Mouse (Mus musculus) neutrophil, adult 5-6 weeks (primary cell): ENCODE measurements at regions not wholly inside any gene's neighbourhood (a gene's known extent, or its start where the extent isn't known, plus 50 kb on each side); places are given as distances from the start of the nearest gene placed in this dataset.

Experiments used
- ATAC-seq: fragments of 151-379, 151-347 bp; 2 replicates; pipeline ENCODE4 v1.8.0; 2017; ENCODE audit warnings: mild to moderate bottlenecking, moderate TSS enrichment; ENCODE audit not compliant: insufficient number of reproducible peaks, poor library complexity, low FRiP score, severe bottlenecking; ENCODE audit errors: extremely low read depth

DNA sequence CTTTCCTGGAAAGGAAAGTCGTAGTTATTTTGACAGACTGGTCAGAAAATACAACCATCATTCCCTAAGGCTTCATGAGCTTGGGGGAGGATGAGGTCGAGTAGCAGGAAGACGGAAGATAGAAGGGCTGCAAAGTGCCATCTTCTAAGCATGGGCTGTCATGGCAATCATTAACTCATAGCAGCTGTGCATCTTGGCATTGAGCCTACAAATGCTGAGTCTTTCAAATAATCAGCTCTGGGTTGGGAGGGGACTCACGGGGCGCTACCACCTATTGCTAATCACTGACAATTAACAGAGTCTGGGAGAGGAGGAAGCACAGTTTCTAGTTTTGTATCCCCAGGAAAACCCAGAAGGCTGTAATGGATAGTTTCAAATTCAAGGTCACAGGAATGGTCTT lies 586.3 kb downstream of the Gbe1 start:
- ATAC-seq = no peak

DNA sequence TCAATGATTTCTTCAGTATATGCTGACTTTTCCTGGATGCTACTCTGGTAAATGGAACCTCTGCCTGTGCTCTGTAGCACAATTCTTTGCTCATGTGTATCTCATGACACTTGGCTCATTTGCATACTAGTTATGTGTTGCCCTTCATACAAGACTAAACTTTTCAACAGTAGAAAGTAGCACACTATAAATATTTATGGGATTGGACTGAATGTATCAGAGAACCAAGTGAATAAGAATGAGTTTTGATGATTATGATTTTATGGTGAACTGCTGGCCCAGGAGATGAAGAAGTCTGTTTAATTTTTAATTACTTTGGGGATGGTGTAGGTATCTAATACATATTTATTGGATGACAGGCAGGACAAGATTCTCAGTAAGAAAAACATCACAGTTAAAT lies 606.3 kb downstream of the Gbe1 start:
- ATAC-seq = no peak

DNA sequence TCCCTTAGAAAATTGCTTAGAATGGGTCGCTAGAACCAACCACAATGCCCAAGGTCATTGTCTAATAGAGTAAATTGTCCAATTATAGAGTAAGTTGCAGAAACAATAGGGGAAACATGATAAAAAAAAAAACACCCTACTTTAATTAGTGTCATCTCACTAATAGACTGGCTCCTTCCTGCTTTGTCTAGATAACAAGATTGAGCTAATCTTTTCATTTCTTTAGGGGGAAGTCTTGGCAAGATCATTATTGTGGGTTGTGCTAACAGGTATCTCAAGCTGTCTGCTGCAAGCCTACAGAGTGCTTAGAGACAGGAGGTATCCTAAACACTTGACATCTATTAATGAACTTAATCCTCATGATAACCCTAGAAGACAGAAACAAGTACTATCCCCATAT lies 615.9 kb downstream of the Gbe1 start:
- ATAC-seq = no peak

DNA sequence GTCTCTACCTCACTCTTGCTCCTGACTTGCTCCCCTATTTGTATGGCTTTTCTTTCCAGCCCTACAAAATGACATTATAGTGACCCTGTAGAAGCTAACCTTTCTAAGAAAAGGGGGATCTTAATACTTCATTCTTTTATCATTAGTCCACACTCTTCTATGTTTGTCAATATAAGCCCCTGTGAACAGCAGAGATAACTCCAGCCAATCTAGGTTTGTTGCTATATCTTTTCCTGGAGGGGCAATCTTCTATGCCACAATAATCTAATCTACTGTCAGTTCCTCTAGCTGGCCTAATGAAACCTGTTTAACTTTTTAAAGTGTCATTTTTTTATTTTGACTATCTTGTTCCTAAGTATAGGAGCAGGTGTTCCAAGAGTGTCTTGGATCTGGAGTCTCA lies 622.2 kb downstream of the Gbe1 start:
- no peak for ATAC-seq

DNA sequence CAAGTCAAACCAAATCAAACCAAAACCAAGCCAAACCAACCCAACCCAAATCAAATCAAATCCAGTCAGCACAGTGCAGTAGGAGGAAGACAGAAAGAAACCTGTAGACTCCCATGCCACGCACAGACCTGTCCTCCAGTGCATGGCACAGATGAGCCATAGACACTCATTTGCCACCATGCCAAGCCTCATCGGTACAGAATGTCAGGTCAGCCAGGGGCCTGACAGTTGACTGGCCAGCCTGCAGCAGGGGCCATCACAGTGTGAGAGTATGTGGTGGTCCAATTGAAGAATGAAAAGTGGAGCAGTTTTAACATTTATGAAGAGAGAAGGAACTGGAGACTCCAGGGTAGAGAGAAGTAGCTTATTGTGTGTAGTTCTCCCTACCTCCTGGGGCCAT lies 639.2 kb downstream of the Gbe1 start:
- ATAC-seq = no peak
